Mouse (Mus musculus): ENCODE measurements around the gene Gpatch4. TPM values are rescaled to one million over a fixed set of nuclear protein-coding genes. Genes with fewer than 3 reads are reported as not detected.
A peak's percentile ranks its signal among the peaks of the same experiment; 100 is the strongest.

The Gpatch4 gene
- polyA plus RNA-seq, 1 experiment from 2014 or later = 45.4 TPM

GRCm38 (mm10) chr3:88005822-88006786 lies 36.8 kb upstream of the Gpatch4 start:
- H3K4me2 ChIP-seq = no peak overlapping the region
- WGBS = 66% methylated on average over 18 of the region's 18 CpGs
- H3K27ac ChIP-seq = no peak overlapping the region
- ATAC-seq (replicated peaks; ENCODE audit: low FRiP score) = no peak
- H3K9ac ChIP-seq = no peak overlapping the region
- H3K4me3 ChIP-seq (replicated peaks) = no peak overlapping the region
- no peaks in the 10 kb centered on the region for H3K36me3 ChIP-seq
- no peaks in the 10 kb centered on the region for H3K4me1 ChIP-seq
- no peaks in the 10 kb centered on the region for H3K9me3 ChIP-seq (replicated peaks)
- peaks cover 70% of the 10 kb centered on the region for H3K27me3 ChIP-seq

- H3K4me1 ChIP-seq = no peaks in the 10 kb centered on the region
- no peak for ATAC-seq (replicated peaks; ENCODE audit: low FRiP score)
- no peak overlapping the region for H3K4me3 ChIP-seq (replicated peaks)
- no peak overlapping the region for H3K27ac ChIP-seq
- H3K9ac ChIP-seq = no peak overlapping the region
- H3K36me3 ChIP-seq = no peaks in the 10 kb centered on the region
- peaks cover 40% of the 10 kb centered on the region for H3K27me3 ChIP-seq
- WGBS = 10% methylated on average over 6 of the region's 6 CpGs
- H3K4me2 ChIP-seq = no peak overlapping the region
- H3K9me3 ChIP-seq (replicated peaks) = no peaks in the 10 kb centered on the region
Measured at GRCm38 (mm10) chr3:88010634-88011265, 32.2 kb upstream of the Gpatch4 start.

- 1% methylated on average over 66 of the region's 66 CpGs for WGBS
- ATAC-seq (replicated peaks; ENCODE audit: low FRiP score) = peak; percentile 95
- peaks cover 90% of the 10 kb centered on the region for H3K27me3 ChIP-seq
Measured at GRCm38 (mm10) chr3:88022322-88023191, 20.4 kb upstream of the Gpatch4 start.

GRCm38 (mm10) chr3:88023192-88024074 lies 19.5 kb upstream of the Gpatch4 start:
- peak overlapping the region; percentile 99 for H3K4me2 ChIP-seq
- H3K27ac ChIP-seq = no peak overlapping the region
- ATAC-seq (replicated peaks; ENCODE audit: low FRiP score) = peak; percentile 79
- H3K4me1 ChIP-seq = peaks cover 20% of the 10 kb centered on the region
- H3K9ac ChIP-seq = peak overlapping the region; percentile 46
- H3K9me3 ChIP-seq (replicated peaks) = 0 out of 2 replicates have a peak, but pooled peaks cover 6% of the 10 kb centered on the region
- H3K4me3 ChIP-seq (replicated peaks) = peak overlapping the region; percentile 58
- H3K36me3 ChIP-seq = no peaks in the 10 kb centered on the region
- H3K27me3 ChIP-seq = peaks cover 90% of the 10 kb centered on the region
- under 1% methylated on average over 81 of the region's 81 CpGs for WGBS

More at GRCm38 (mm10) chr3:88022322-88023191, 20.4 kb upstream of the Gpatch4 start:
- H3K9me3 ChIP-seq (replicated peaks) = no peaks in the 10 kb centered on the region
- no peaks in the 10 kb centered on the region for H3K36me3 ChIP-seq
- peaks cover 20% of the 10 kb centered on the region for H3K4me1 ChIP-seq
- H3K4me2 ChIP-seq = peak overlapping the region; percentile 99
- peak overlapping the region; percentile 58 for H3K4me3 ChIP-seq (replicated peaks)
- H3K27ac ChIP-seq = no peak overlapping the region
- H3K9ac ChIP-seq = peak overlapping the region; percentile 46

- H3K27ac ChIP-seq = no peak overlapping the region
- H3K4me2 ChIP-seq = no peak overlapping the region
- H3K4me3 ChIP-seq (replicated peaks) = no peak overlapping the region
- H3K27me3 ChIP-seq = peaks cover 91% of the 10 kb centered on the region
- 0 out of 2 replicates have a peak, but pooled peaks cover 6% of the 10 kb centered on the region for H3K9me3 ChIP-seq (replicated peaks)
- no peak for ATAC-seq (replicated peaks; ENCODE audit: low FRiP score)
- no peak overlapping the region for H3K9ac ChIP-seq
- peaks cover 30% of the 10 kb centered on the region for H3K4me1 ChIP-seq
- H3K36me3 ChIP-seq = no peaks in the 10 kb centered on the region
- 57% methylated on average over 7 of the region's 7 CpGs for WGBS
Measured at GRCm38 (mm10) chr3:88026823-88027222, 16.1 kb upstream of the Gpatch4 start.

- peaks cover 25% of the 10 kb centered on the region for H3K4me1 ChIP-seq
- no peak within 1 kb of the TSS for H3K4me3 ChIP-seq (replicated peaks)
- 51% methylated on average over 5 of the region's 5 CpGs for WGBS
- H3K9me3 ChIP-seq (replicated peaks) = 0 out of 2 replicates have a peak, but pooled peaks cover 6% of the 10 kb centered on the region
- ATAC-seq (replicated peaks; ENCODE audit: low FRiP score) = no peak
- no peaks in the 10 kb centered on the region for H3K36me3 ChIP-seq
- no peak within 1 kb of the TSS for H3K9ac ChIP-seq
- peaks cover 91% of the 10 kb centered on the region for H3K27me3 ChIP-seq
- H3K4me2 ChIP-seq = no peak within 1 kb of the TSS
- H3K27ac ChIP-seq = no peak within 1 kb of the TSS
Measured at GRCm38 (mm10) chr3:88027434-88028186, 15.3 kb upstream of the Gpatch4 start, which contains the start of gene Hapln2. TSS of gene Hapln2 (minus strand) at chr3:88027583.

- H3K27ac ChIP-seq = no peak overlapping the region
- ATAC-seq (replicated peaks; ENCODE audit: low FRiP score) = no peak
- peaks cover 10% of the 10 kb centered on the region; the same call in 1 of the 2 replicates for H3K4me1 ChIP-seq
- 10% methylated on average over 19 of the region's 19 CpGs for WGBS
- H3K36me3 ChIP-seq = no peaks in the 10 kb centered on the region
- peaks cover 71% of the 10 kb centered on the region for H3K27me3 ChIP-seq
- H3K4me2 ChIP-seq = peak overlapping the region; percentile 30; the same call in 1 of the 2 replicates
- no peak overlapping the region for H3K4me3 ChIP-seq (replicated peaks)
- H3K9ac ChIP-seq = no peak overlapping the region
- H3K9me3 ChIP-seq (replicated peaks) = 0 out of 2 replicates have a peak, but pooled peaks cover 6% of the 10 kb centered on the region
Measured at GRCm38 (mm10) chr3:88030608-88031395, 12.1 kb upstream of the Gpatch4 start.

- H3K4me2 ChIP-seq = no peak overlapping the region
- 70% methylated on average over 5 of the region's 5 CpGs for WGBS
- H3K9ac ChIP-seq = no peak overlapping the region
- no peak overlapping the region for H3K27ac ChIP-seq
- H3K36me3 ChIP-seq = no peaks in the 10 kb centered on the region
- no peak for ATAC-seq (replicated peaks; ENCODE audit: low FRiP score)
- peaks cover 10% of the 10 kb centered on the region; the same call in 1 of the 2 replicates for H3K4me1 ChIP-seq
- H3K4me3 ChIP-seq (replicated peaks) = no peak overlapping the region
- H3K27me3 ChIP-seq = peaks cover 68% of the 10 kb centered on the region
- no peaks in the 10 kb centered on the region for H3K9me3 ChIP-seq (replicated peaks)
Measured at GRCm38 (mm10) chr3:88033506-88033905, 9.4 kb upstream of the Gpatch4 start.

GRCm38 (mm10) chr3:88035561-88036293 lies 7.2 kb upstream of the Gpatch4 start:
- Histone ChIP-seq H3K9me3 (replicated peaks) (no peaks in the 10 kb centered on the region), H3K4me1 (peaks cover 8% of the 10 kb centered on the region; the same call in 1 of the 2 replicates), H3K9ac (no peak overlapping the region), H3K4me3 (replicated peaks) (no peak overlapping the region), H3K27me3 (peaks cover 70% of the 10 kb centered on the region), H3K36me3 (no peaks in the 10 kb centered on the region), H3K4me2 (no peak overlapping the region), H3K27ac (no peak overlapping the region)
- ATAC-seq (replicated peaks; ENCODE audit: low FRiP score) = no peak
- 59% methylated on average over 1 of the region's 1 CpGs for whole genome bisulfite sequencing

All from kidney, embryonic 15.5 days (tissue).